Mouse (Mus musculus): ENCODE results near the gene Pacsin1. TPM values are rescaled to one million over a fixed set of nuclear protein-coding genes. Genes with fewer than 3 reads are reported as not detected.

The Pacsin1 gene
- 0.39 TPM for polyA plus RNA-seq (2014; fragmentation: Illumina TruSeq; extraction: RNeasy Lipid Tissue Mini Kit (QIAGEN cat#74804); ENCODE audit: low read depth, low replicate concordance)

DNA sequence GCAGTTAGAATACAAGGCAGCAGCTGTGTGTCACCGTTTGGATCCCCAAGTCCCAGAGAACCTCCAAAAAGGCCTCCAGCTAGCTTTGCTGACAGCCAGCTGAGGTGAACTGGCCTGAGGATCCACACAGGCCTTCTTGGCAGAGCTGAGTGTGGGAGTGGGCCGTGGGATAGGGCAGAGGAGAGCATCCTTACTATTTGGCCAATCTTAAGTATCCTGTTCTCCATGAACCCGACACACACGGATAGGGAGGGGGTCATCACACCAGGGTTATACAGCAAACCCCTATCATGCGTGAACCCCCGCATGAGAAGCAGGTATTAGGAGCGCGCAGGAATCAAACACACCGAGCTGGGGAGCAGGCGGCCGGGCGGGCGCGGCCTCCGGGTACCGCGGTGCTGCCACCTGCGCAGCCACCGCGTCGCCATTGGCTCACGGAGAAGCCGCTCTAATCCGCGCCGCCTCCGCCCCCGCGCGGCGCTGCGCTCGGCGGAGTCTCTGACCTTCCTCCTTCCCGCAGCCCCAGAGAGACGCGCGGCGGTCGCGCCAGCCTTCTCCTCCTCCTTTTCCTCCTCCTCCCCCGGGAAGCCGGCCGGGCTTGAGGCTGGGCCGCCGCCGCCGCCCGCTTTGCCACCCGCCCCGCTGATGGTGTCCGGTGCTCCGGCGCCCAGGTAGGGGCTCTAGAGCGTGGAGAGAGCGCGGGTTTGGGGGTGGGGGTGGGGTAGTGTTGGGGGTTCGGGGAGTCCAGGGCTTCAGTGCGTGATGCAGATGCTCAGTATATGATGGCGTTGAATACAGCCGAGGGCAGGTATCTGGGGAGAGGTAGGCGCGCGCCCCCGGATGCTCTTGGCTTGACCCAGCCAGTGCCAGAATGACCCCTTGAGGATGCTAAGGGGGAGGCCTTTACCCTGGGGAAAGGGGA, at the start of gene Pacsin1:
Gene Pacsin1 (plus strand): TSS at position 421 of the 922 bp plus-strand sequence.

GRCm38 (mm10) chr17:27623360-27624326, 31.7 kb upstream of the Pacsin1 start, which contains the start of gene Nudt3:
TSS of gene Nudt3 (minus strand) at chr17:27623495.

GRCm38 (mm10) chr17:27634871-27635574, 20.3 kb upstream of the Pacsin1 start, which contains the start of gene RPS10-NUDT3:
TSS of gene RPS10-NUDT3 (minus strand) at chr17:27635222.

DNA sequence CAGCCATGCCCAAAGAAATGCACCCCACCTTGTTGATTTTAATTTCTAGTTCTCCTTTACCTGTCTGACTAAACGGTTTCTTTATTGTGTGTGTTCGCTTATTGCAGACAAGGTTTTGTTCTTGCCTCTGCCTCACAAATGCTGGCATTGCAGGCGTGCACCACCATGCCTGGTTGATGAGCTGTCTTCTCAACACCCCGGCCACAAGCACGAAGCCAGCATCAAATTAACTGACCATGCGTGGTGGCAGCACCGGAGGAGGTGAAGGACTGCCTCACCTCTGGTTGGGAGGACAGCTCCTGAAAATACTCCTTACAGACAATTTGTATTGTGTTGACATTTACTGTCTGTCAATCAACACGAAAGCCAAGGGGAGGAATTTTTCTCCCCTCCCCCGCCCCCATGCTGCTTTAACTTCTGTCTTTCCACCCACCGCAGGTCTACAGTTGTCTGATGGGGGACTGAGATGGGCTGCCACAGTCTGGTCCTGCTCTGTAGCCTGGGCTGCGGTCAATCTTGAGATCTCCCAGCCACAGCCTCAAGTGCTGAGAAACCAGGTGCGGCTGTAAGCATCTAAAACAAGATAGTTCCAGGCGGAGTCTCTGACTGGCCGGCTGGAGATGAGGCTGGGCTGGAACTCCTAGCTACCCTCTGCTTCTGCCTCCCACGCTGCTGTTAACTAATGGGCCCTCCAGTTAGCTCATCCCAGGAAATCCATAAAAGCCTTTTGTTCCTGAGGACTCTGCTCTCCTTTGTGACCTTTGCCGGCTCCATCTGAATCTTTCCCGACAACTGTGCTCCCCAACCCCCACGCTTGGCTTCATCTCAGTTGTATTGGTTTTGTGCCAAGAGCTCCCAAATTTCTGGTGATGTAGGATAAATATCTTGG, 18.9 kb upstream of the Pacsin1 start, which contains the start of gene Rps10:
Gene Rps10 (minus strand): TSS at position 538 of the 889 bp plus-strand sequence.

DNA sequence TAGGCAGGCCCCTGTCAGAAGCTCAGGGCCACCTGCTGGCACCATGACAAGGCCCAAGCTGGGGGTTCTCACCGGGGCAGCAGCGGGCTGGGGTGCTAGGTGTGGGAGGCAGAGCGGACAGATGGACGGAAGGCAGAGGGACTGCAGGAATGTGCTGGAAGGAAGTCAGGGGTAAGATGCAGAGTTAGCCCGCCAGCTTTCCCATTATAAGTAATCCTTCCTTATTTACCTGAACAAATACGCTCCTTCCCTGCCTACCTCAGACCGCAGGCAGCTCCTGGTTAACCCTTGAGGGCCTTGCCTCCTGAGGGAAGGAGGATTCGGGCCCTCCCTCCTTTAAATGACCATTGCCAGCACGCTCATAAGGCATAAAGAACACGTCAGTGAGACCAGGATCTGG, 73.5 kb downstream of the Pacsin1 start, which contains the start of gene Spdef:
Gene Spdef (minus strand): TSS at position 186 of the 400 bp plus-strand sequence.

Other genes starting within 250 kb of the Pacsin1 start
- not detected for gene Grm4, start 134.1 kb upstream of the Pacsin1 start, polyA plus RNA-seq (2014; fragmentation: Illumina TruSeq; extraction: RNeasy Lipid Tissue Mini Kit (QIAGEN cat#74804); ENCODE audit: low read depth, low replicate concordance)
- 69.8 TPM for gene Hmga1, start 99.0 kb upstream of the Pacsin1 start, polyA plus RNA-seq (2014; fragmentation: Illumina TruSeq; extraction: RNeasy Lipid Tissue Mini Kit (QIAGEN cat#74804); ENCODE audit: low read depth, low replicate concordance)
- gene AI413582, start 89.8 kb upstream of the Pacsin1 start, polyA plus RNA-seq (2014; fragmentation: Illumina TruSeq; extraction: RNeasy Lipid Tissue Mini Kit (QIAGEN cat#74804); ENCODE audit: low read depth, low replicate concordance), result 13.9 TPM
- 245 TPM for gene Nudt3, start 32.0 kb upstream of the Pacsin1 start, polyA plus RNA-seq (2014; fragmentation: Illumina TruSeq; extraction: RNeasy Lipid Tissue Mini Kit (QIAGEN cat#74804); ENCODE audit: low read depth, low replicate concordance)
- gene RPS10-NUDT3, start 20.3 kb upstream of the Pacsin1 start, polyA plus RNA-seq (2014; fragmentation: Illumina TruSeq; extraction: RNeasy Lipid Tissue Mini Kit (QIAGEN cat#74804); ENCODE audit: low read depth, low replicate concordance), result not detected
- 841 TPM for gene Rps10, start 18.8 kb upstream of the Pacsin1 start, polyA plus RNA-seq (2014; fragmentation: Illumina TruSeq; extraction: RNeasy Lipid Tissue Mini Kit (QIAGEN cat#74804); ENCODE audit: low read depth, low replicate concordance)
- not detected for gene Spdef, start 73.4 kb downstream of the Pacsin1 start, polyA plus RNA-seq (2014; fragmentation: Illumina TruSeq; extraction: RNeasy Lipid Tissue Mini Kit (QIAGEN cat#74804); ENCODE audit: low read depth, low replicate concordance)
- 117 TPM for gene D17Wsu92e, start 165.1 kb downstream of the Pacsin1 start, polyA plus RNA-seq (2014; fragmentation: Illumina TruSeq; extraction: RNeasy Lipid Tissue Mini Kit (QIAGEN cat#74804); ENCODE audit: low read depth, low replicate concordance)
- gene Snrpc, start 182.6 kb downstream of the Pacsin1 start, polyA plus RNA-seq (2014; fragmentation: Illumina TruSeq; extraction: RNeasy Lipid Tissue Mini Kit (QIAGEN cat#74804); ENCODE audit: low read depth, low replicate concordance), result 60.5 TPM
- 7.2 TPM for gene Uhrf1bp1, start 200.9 kb downstream of the Pacsin1 start, polyA plus RNA-seq (2014; fragmentation: Illumina TruSeq; extraction: RNeasy Lipid Tissue Mini Kit (QIAGEN cat#74804); ENCODE audit: low read depth, low replicate concordance)